Mouse (Mus musculus) forebrain, embryonic 14.5 days (tissue): ENCODE measurements at regions not wholly inside any gene's neighbourhood (a gene's known extent, or its start where the extent isn't known, plus 50 kb on each side); places are given as distances from the start of the nearest gene placed in this dataset.

Experiments used
- ATAC-seq: fragments of 200-750 bp; cut with Nextera tagmentation; 2 replicates; pipeline ENCODE4 v1.8.0; 2017; ENCODE audit warnings: mild to moderate bottlenecking, moderate library complexity
- DNase-seq: peaks from one replicate; pipeline ENCODE4 v3.0.0-alpha.2; 2015; ENCODE audit warnings: low spot score
- H3K27ac ChIP-seq: fragments of 300-500 bp; sonication (generic); 2 replicates; pipeline ENCODE4 v1.5.1; 2014; ENCODE audit warnings: low read depth, mild to moderate bottlenecking, control low read depth, low read length, moderate library complexity
- H3K27me3 ChIP-seq: fragments of 300-500 bp; sonication (generic); replicated peaks from 2 replicates; pipeline ENCODE4 v1.6.1; 2014; ENCODE audit warnings: low read length, control low read depth, mixed read lengths; ENCODE audit not compliant: control insufficient read depth, insufficient read depth
- H3K36me3 ChIP-seq: fragments of 300-500 bp; sonication (generic); 2 replicates; pipeline ENCODE4 v1.6.1; 2014; ENCODE audit warnings: low read length, control low read depth; ENCODE audit not compliant: control insufficient read depth, insufficient read depth
- H3K4me1 ChIP-seq: fragments of 300-500 bp; sonication (generic); 2 replicates; pipeline ENCODE4 v1.6.1; 2014; ENCODE audit warnings: antibody characterized with exemption, low read length, control low read depth; ENCODE audit not compliant: control insufficient read depth, insufficient read depth
- H3K4me2 ChIP-seq: fragments of 300-500 bp; sonication (generic); 2 replicates; pipeline ENCODE4 v1.6.1; 2014; ENCODE audit warnings: mild to moderate bottlenecking, control low read depth, low read length
- H3K4me3 ChIP-seq: fragments of 300-500 bp; sonication (generic); 2 replicates; pipeline ENCODE4 v1.5.1; 2014; ENCODE audit warnings: low read depth, low read length, control low read depth
- H3K9ac ChIP-seq: fragments of 300-500 bp; sonication (generic); 2 replicates; pipeline ENCODE4 v1.6.1; 2014; ENCODE audit warnings: mild to moderate bottlenecking, low read length, control low read depth, moderate library complexity
- H3K9me3 ChIP-seq: fragments of 300-500 bp; sonication (generic); replicated peaks from 2 replicates; pipeline ENCODE4 v1.6.1; 2016; ENCODE audit warnings: low read length, control low read depth, mixed read lengths; ENCODE audit not compliant: control insufficient read depth
- WGBS: fragments of 180-500 bp; shearing (Covaris S2); extraction: QIAGEN DNeasy Blood & Tissue Kit; methylation state at CpG from one replicate; pipeline ENCODE4 v1.1.7; 2014; 5-methylcytosine and 5-hydroxymethylcytosine counted together

GRCm38 (mm10) chr13:79182630-79183412 lies 983.3 kb upstream of the Nr2f1 start:
- no peak overlapping the region for H3K4me3 ChIP-seq
- no peaks in the 10 kb centered on the region for H3K27me3 ChIP-seq
- no peaks in the 10 kb centered on the region for H3K9me3 ChIP-seq
- peaks cover 3% of the 10 kb centered on the region; the same call in 1 of the 2 replicates for H3K4me1 ChIP-seq
- H3K27ac ChIP-seq: no peak overlapping the region
- ATAC-seq (peak; percentile 89), DNase-seq (peak; percentile 72)
- H3K9ac ChIP-seq: no peak overlapping the region
- H3K36me3 ChIP-seq: no peaks in the 10 kb centered on the region
- 60% methylated on average over 6 of the region's 6 CpGs for WGBS
- H3K4me2 ChIP-seq: no peak overlapping the region

- no peak for DNase-seq
- WGBS: 75% methylated on average over 3 of the region's 3 CpGs
- ATAC-seq: no peak
Measured at GRCm38 (mm10) chr13:79158757-79159156, 959.2 kb upstream of the Nr2f1 start.

DNA sequence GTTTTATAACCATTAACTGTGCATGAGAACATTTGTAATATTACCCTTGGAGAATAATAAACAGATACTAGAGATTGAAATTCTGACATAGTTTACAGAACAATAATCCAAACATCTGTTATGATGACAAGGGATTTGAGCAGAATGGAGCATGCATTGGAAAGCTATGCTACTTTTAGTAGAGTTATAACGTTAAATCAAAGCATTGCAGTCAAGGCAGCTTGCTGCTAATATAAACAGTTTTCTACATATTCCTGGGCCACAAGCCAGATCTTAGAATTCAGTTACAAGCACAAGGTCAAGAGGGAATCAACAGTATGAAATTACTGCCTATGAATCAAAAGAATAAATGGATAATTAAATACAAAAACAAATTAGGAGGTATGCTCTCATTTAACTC lies 943.3 kb upstream of the Nr2f1 start:
- no peaks in the 10 kb centered on the region for H3K36me3 ChIP-seq
- no peaks in the 10 kb centered on the region for H3K9me3 ChIP-seq
- DNase-seq (peak; percentile 54), ATAC-seq (no peak; the same call in 1 of the 2 replicates)
- no peak overlapping the region for H3K4me2 ChIP-seq
- H3K4me3 ChIP-seq: no peak overlapping the region
- 68% methylated on average over 1 of the region's 1 CpGs for WGBS
- H3K27ac ChIP-seq: no peak overlapping the region
- no peaks in the 10 kb centered on the region for H3K27me3 ChIP-seq
- no peak overlapping the region for H3K9ac ChIP-seq
- H3K4me1 ChIP-seq: no peaks in the 10 kb centered on the region

More at GRCm38 (mm10) chr13:79158757-79159156, 959.2 kb upstream of the Nr2f1 start:
- Histone ChIP-seq H3K9ac (no peak overlapping the region), H3K4me3 (no peak overlapping the region), H3K9me3 (no peaks in the 10 kb centered on the region), H3K4me1 (no peaks in the 10 kb centered on the region), H3K4me2 (no peak overlapping the region), H3K27me3 (no peaks in the 10 kb centered on the region), H3K27ac (no peak overlapping the region), H3K36me3 (no peaks in the 10 kb centered on the region)

DNA sequence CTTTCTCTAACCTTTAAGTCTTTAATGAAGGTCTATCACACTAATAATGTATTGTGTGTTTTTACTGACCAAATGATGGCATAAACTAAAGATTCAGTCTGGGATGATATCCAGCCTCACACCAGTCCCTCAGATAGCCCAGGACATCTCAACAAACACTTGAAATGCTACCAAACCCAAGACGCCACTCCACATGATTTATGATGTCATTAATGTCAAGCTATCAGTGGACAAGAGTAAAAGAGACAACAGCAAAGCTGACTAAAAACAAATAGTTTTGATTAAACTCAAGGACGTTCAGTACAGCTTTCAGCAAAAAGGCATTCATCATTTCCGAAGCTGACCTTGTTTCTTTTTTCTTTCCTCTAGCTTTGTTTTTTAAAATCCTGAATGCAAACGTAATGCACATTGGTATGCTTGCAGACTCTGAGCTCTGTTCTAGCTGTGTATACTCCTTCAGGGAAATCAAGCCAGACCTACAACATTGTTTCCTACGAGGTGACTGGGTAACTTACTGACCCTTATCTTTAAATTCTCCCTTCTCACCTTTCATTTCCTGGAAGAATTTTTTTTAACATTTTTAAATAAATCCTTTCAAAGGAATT lies 941.9 kb upstream of the Nr2f1 start:
- DNase-seq (no peak), ATAC-seq (no peak)
- Histone ChIP-seq H3K27ac (no peak overlapping the region), H3K36me3 (no peaks in the 10 kb centered on the region), H3K9ac (no peak overlapping the region), H3K4me2 (no peak overlapping the region), H3K9me3 (no peaks in the 10 kb centered on the region), H3K4me3 (no peak overlapping the region), H3K4me1 (no peaks in the 10 kb centered on the region), H3K27me3 (no peaks in the 10 kb centered on the region)
- 56% methylated on average over 5 of the region's 5 CpGs for WGBS

- Histone ChIP-seq H3K4me2 (no peak overlapping the region), H3K4me3 (no peak overlapping the region), H3K27ac (no peak overlapping the region), H3K4me1 (no peaks in the 10 kb centered on the region), H3K9ac (no peak overlapping the region), H3K9me3 (no peaks in the 10 kb centered on the region), H3K36me3 (no peaks in the 10 kb centered on the region), H3K27me3 (no peaks in the 10 kb centered on the region)
- ATAC-seq (no peak), DNase-seq (no peak)
- WGBS: 76% methylated on average over 2 of the region's 2 CpGs
Measured at GRCm38 (mm10) chr13:79138747-79139146, 939.2 kb upstream of the Nr2f1 start.

DNA sequence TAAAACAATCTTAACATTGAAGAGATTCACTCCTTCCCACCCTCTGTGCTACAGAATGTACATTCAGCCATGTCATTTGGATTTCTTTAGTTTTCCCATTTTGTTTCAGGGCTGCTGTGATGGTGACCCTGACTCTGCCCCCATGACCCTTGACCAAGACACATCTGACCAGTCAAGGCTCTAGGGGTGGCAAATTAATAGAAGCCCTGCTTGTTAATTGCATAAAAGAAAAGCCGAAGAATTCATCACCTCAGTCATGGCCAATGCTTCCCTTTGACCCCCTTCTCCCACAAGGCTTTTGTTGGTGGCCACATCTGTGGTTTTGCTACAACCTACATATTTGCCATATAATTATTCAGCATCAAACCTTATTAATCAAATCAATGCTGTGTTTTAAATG lies 937.2 kb upstream of the Nr2f1 start:
- 49% methylated on average over 1 of the region's 1 CpGs for WGBS
- H3K27ac ChIP-seq: no peak overlapping the region
- no peak overlapping the region for H3K4me3 ChIP-seq
- DNase-seq (no peak), ATAC-seq (no peak)
- no peaks in the 10 kb centered on the region for H3K27me3 ChIP-seq
- H3K9me3 ChIP-seq: no peaks in the 10 kb centered on the region
- H3K36me3 ChIP-seq: no peaks in the 10 kb centered on the region
- H3K4me1 ChIP-seq: no peaks in the 10 kb centered on the region
- no peak overlapping the region for H3K9ac ChIP-seq
- no peak overlapping the region for H3K4me2 ChIP-seq
